Mouse (Mus musculus) G1E (cell line): ENCODE data around the gene 1700013G24Rik.

Experiments used
- CTCF ChIP-seq: IDR thresholded peaks from 2 replicates; pipeline ENCODE4 v1.5.1; 2012; ENCODE audit warnings: low read depth, low read length, inconsistent platforms, mixed read lengths
- GATA1 ChIP-seq: IDR thresholded peaks from 2 replicates; pipeline ENCODE4 v1.6.1; 2012; ENCODE audit warnings: borderline replicate concordance, low read length, inconsistent platforms, mixed read lengths

GRCm38 (mm10) chr4:137441332-137441731 lies 11.8 kb upstream of the 1700013G24Rik start:
- TF ChIP-seq CTCF (no peak), GATA1 (no peak)
